Mouse (Mus musculus) embryonic fibroblast, embryonic 13.5 days (primary cell): ENCODE data around the gene Ncmap.

Experiments used
- CTCF ChIP-seq: IDR thresholded peaks from 2 replicates; pipeline ENCODE4 v1.5.1; 2011; ENCODE audit warnings: mild to moderate bottlenecking, control low read depth, low read length, moderate library complexity, borderline replicate concordance; ENCODE audit not compliant: insufficient read depth
- POLR2A ChIP-seq: IDR thresholded peaks from 2 replicates; pipeline ENCODE4 v1.6.1; 2011; ENCODE audit warnings: low read depth, mild to moderate bottlenecking, control low read depth, low read length, moderate library complexity

DNA sequence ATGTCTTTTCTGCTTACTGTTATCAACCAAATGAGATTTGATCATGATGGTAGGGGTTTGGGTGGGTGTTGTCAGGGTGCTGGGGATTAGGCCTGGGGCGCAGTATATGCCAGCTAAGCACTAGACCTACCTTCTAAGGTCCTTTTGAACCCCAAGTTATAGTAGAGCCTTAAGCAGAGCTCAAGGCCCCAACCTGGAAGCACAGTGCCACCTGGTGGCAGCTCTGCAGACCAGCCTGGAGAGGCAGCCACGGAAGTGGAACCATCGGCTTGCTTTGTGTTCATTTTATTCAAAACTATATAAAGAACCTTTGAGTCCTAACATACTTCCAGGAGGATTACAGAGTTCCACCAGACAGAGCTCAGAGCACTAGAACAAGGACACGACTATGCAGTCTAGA is 13.6 kb upstream of the Ncmap start:
- TF ChIP-seq POLR2A (no peak), CTCF (peak; percentile 88)
